Mouse (Mus musculus) cerebellum, postnatal 4 days (tissue): ENCODE data around the gene Il31ra.
"Not testable (repeated sequence)": the region's sequence is repeated elsewhere in the genome, so short reads cannot be mapped to it uniquely, and the experiment has no call there.

ENCODE experiments used
- DNase-seq, 2 experiments: peaks; one replicate each; pipeline ENCODE4 v3.0.0; 2022; ENCODE audit warnings: low spot score in 2 of 2, mixed read lengths in 1 of 2

Il31ra gene

GRCm38 (mm10) chr13:112594260-112594659 lies at the start of gene Il31ra:
Gene Il31ra, minus strand, starts transcription at chr13:112594360.
- DNase-seq = not testable (repeated sequence)

- no peak for DNase-seq
These were observed 48.7 kb upstream of the Il31ra start for GRCm38 (mm10) chr13:112642897-112643296.

DNA sequence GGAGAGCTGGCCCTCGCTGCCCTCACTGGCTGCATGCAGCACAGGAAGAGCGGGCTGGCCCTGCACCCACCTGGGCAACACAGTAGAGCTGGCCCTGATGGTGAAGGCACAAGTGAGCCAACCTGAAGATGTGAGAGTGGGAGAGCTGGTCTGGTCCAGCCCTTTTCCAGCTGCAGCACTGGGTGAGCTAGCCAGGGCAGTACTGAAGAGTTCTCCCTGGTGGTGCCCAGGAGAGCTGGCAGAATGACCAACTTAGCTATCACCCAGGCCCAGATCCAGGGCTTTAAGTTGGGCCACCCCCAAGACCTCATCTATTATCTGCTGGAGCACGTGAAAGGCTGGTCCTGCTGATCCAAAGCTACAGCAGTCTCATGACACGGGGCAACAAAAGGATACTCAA lies 45.0 kb upstream of the Il31ra start:
- no peak for DNase-seq

GRCm38 (mm10) chr13:112636498-112636897 lies 42.3 kb upstream of the Il31ra start:
- DNase-seq = no peak

DNA sequence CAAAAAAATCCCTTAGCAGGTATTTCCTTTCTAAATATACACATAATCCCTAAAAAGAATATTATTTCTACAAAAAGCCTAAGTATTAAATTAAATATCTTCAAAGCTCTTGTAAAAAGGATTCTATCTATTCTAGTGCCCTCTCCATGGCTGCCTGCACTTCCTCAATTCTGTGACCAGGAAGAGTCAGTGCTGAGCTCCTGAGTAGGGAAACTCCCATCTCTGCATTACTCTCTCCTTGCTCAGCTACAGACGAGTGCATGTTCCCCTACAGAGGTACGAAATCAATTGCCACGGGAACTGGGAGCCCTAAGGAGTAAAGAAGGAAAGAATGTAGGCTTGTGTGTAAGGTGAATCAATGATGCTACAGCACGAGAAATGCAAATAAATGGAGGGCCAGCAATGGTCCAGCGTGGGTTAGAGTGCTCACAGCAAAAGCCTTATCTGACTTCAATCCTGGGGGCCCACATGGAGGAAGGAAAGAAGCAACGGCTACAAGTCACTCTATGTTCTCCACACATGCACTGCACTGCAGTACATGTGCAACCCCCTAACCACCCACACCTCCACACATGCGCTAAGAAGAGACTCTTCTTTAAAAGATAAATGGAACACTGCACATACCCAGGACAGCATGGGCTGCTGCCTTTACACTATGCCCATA lies 41.1 kb upstream of the Il31ra start:
- DNase-seq = no peak

DNA sequence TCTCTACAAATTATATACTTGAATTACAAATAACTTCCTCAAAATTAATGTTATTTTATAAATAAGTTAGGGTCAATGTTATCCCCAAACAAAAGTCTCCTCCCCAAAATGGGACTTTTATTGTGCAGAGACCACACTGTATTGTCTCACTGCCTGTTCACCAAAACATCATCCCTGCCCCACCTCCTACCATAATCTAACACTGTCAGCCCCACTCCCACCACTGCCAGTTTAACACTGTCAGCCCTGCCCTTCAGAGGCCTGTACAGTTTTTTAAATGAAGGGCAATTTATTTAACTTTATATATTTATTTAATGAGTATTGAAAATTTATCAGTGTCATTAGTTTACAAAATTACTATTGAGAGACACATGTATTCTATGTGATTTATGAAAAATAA lies 31.4 kb upstream of the Il31ra start:
- no peak for DNase-seq

- no peak for DNase-seq
These were observed 30.5 kb upstream of the Il31ra start for GRCm38 (mm10) chr13:112624622-112625021.

GRCm38 (mm10) chr13:112623656-112624055 lies 29.5 kb upstream of the Il31ra start:
- no peak for DNase-seq

DNA sequence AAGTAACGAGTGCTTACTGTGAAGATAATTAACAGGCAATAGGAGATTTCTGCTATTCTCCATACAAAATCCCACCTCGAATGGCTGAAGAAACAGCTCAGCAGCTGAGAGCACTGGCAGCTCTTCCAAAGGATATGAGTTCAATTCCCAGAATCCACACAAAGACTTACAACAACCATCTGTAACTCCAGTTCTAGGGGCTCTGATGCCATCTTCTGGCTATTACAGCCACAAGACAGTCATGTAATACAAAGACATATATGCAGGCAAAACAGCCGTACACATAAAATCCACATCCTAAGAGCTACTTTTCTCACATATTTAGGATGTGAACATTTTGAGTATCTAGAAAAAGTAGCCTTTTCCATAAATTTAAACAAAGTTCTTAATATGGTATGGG lies 27.4 kb upstream of the Il31ra start:
- no peak for DNase-seq

GRCm38 (mm10) chr13:112608606-112609005 lies 14.4 kb upstream of the Il31ra start:
- no peak for DNase-seq

GRCm38 (mm10) chr13:112604411-112604810 lies 10.3 kb upstream of the Il31ra start:
- DNase-seq = no peak

DNA sequence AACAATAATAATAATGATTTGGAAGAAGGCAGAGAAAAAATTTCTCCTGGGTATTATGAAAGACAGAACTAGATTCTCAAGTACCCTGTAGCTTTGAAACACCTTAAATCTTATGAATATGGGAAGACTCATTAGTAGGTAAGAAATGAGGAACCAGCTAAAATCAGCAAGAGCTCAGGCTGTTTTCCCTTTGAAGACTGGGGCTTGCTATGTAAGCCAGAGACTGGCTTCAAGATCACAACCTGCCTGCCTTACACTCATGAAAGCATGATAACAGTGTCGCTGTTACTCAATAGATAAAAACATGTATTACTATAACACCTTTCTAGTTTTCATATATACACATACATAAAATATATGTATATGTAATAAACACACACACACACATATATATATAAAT lies 9.7 kb upstream of the Il31ra start:
- no peak for DNase-seq

DNA sequence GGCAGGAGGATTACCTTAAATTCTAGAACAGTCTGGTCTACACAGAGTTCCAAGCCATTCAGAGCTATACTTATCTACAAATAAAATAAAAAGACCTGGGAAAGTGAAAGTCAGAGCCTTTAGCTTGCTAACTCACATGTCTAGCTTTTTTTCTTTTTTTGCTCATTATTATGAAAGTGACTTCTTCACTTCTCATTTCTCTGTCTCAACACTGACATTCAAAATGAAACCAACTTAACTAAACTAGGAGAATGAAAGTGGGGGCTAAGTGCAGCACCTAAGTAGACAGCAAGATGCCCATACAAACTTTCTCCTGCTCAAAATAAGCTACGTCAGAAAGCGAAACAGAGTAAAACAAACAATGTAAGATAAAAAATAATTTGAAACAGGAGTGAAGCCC lies 8.4 kb upstream of the Il31ra start:
- no peak for DNase-seq

DNA sequence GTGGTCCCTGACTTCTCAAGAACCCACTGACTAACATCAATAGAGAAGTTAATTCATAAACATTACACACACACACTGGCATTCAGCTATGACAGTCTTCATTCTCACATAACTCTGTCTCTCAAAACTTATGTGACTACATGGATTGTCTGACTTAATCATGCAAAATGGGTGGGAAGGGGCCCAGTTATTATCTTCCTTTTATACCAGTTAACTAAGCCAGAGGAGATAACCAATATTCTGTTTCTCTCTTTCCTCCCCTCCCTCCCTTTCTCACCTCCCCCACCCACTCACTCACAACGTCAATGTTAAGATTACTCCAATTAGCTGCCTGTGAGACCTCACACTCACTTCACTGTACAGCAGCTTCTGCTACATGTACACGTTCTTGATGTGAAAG lies 3.9 kb downstream of the Il31ra start:
- DNase-seq = no peak

- DNase-seq = no peak
These were observed 4.5 kb downstream of the Il31ra start for GRCm38 (mm10) chr13:112589625-112590024.

DNA sequence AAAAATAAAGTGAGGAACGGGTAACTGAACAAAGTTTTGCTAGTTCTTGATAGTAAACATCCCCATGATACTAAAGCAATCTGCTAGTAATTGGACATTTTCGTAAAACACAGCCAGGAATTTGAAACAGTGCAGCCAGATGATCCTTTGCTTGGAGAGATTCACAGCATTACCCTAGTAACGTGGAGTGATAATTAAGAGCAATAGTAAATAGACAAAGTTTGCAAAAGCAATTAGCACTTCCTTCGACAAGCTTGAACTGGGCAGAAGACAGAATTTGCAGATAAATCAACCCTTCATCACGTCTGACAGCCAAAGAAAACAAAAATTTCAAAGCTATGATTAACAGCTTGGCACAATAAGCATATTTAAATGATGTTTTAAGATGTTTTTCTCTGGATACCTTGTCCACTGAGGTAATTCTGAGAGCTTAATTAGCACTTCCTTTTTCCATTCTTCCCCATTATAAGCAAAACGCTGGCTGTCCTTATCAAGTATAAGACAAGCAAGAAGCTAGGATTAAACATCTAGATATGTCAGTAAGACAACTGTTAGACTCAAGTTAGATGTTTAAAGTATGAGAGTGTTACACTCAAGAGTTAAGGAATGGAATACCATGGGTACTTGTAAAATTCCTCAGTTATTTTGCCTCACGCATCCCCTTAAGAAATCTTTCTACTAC lies 9.5 kb downstream of the Il31ra start:
- DNase-seq = no peak

DNA sequence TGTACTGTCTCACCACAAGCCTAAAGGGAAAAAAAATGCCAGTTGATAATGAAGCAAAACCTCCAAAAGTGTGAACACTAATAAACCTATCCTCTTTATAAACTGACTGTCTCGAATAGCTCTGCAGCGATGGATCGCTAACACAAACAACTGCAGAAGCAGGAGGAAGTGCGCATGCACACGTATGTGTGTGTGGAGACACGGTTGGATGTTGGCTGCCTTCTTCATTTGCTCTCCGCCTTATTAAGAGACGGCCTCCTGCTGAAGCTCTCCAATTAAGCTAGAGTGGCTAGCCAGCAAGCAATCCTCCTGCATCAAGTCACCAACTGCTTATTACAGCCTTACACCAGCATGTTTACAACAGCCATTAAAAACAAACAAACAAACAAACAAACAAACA lies 11.9 kb downstream of the Il31ra start:
- DNase-seq = no peak

- DNase-seq = no peak
These were observed 12.4 kb downstream of the Il31ra start for GRCm38 (mm10) chr13:112581796-112582195.

GRCm38 (mm10) chr13:112580590-112581320 lies 13.4 kb downstream of the Il31ra start:
- no peak for DNase-seq

DNA sequence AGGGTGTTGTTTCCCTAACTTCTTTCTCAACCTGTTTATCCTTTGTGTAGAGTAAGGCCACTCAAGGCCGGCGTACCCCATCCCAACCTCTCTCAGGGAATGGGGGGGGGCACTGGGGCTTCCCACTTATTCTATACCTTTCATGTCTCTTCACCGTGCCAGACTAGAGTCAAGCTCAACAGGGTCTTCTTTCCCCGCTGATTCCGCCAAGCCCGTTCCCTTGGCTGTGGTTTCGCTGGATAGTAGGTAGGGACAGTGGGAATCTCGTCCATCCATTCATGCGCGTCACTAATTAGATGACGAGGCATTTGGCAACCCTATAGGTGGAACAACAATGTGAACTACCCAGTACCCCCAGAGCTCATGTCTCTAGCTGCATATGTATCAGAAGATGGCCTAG lies 16.1 kb downstream of the Il31ra start:
- peak; percentile 100 for DNase-seq

- DNase-seq = no peak
These were observed 20.4 kb downstream of the Il31ra start for GRCm38 (mm10) chr13:112573800-112574199.

- no peak for DNase-seq
These were observed 23.4 kb downstream of the Il31ra start for GRCm38 (mm10) chr13:112570768-112571167.

- no peak for DNase-seq
These were observed 24.6 kb downstream of the Il31ra start for GRCm38 (mm10) chr13:112569606-112570005.
